Mouse (Mus musculus): ENCODE data around the gene Wdr1. TPM values are rescaled to one million over a fixed set of nuclear protein-coding genes. Genes with fewer than 3 reads are reported as not detected.

Gene Wdr1
- polyA plus RNA-seq, 1 experiment from 2014 or later, result 227 TPM

DNA sequence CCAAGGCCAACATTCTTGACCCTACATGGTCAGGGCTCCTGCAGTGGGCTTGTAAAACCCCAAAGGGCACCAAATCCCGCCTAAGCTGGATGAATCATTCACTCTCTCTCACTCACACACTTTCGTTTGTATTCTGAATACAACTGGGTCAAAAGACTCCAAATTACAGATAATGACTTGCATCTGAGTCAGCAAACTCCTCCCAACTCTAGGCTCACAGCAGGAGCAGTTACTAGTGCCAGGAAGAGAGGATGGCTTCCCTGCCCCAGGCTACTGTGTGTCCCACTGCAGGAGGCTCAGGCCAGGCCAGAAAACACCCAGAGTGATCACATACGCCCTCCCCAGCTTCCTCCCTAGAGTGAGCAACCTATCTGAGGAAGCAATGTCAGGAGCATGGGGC, 9.1 kb downstream of the Wdr1 start:
- Histone ChIP-seq H3K27me3 (ENCODE audit: control insufficient read depth, insufficient read depth, low read length) (no peaks in the 10 kb centered on the region), H3K9ac (replicated peaks; ENCODE audit: low read length) (no peak overlapping the region), H3K36me3 (replicated peaks; ENCODE audit: control insufficient read depth, insufficient read depth, low read depth, low read length) (no peaks in the 10 kb centered on the region; the same call in none of the 2 replicates), H3K4me1 (ENCODE audit: control insufficient read depth, insufficient read depth, low read length) (no peaks in the 10 kb centered on the region), H3K27ac (replicated peaks; ENCODE audit: low read depth, low read length) (no peak overlapping the region), H3K9me3 (replicated peaks; ENCODE audit: control insufficient read depth, low read length) (no peaks in the 10 kb centered on the region), H3K4me3 (ENCODE audit: low read depth, low read length) (no peak overlapping the region), H3K4me2 (ENCODE audit: low read depth, low read length) (no peak overlapping the region; the same call in 1 of the 2 replicates)
- 29% methylated on average over 3 of the region's 3 CpGs for WGBS
- DNase-seq (ENCODE audit: low spot score) (peak; percentile 23), ATAC-seq (replicated peaks; ENCODE audit: insufficient number of reproducible peaks, low FRiP score, low TSS enrichment, low read depth) (no peak)

DNA sequence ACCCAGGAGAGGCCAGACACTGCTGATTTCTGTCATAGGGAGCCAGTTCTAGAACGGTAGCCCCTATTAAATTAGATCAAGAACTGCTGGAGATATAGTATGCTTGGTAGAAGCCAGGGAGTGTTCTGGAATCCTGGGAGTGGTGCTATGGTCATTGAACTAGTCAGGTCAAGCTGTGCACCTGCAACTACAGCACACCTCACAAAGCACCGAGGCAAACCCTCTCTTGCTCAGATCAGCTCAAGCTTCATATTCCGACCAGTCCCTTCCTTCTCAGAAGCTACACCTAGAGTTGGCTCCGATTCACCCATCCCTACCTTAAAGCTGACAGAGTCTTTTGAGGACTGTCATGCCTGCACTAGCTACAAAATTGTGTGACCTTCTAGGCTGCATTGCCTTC, 9.5 kb downstream of the Wdr1 start:
- H3K27me3 ChIP-seq (ENCODE audit: control insufficient read depth, insufficient read depth, low read length), result no peaks in the 10 kb centered on the region
- ATAC-seq (replicated peaks; ENCODE audit: insufficient number of reproducible peaks, low FRiP score, low TSS enrichment, low read depth), result no peak
- H3K27ac ChIP-seq (replicated peaks; ENCODE audit: low read depth, low read length), result no peak overlapping the region
- H3K36me3 ChIP-seq (replicated peaks; ENCODE audit: control insufficient read depth, insufficient read depth, low read depth, low read length), result peaks cover 3% of the 10 kb centered on the region
- H3K9ac ChIP-seq (replicated peaks; ENCODE audit: low read length), result no peak overlapping the region
- WGBS, result 86% methylated on average over 4 of the region's 4 CpGs
- no peaks in the 10 kb centered on the region for H3K9me3 ChIP-seq (replicated peaks; ENCODE audit: control insufficient read depth, low read length)
- H3K4me3 ChIP-seq (ENCODE audit: low read depth, low read length), result no peak overlapping the region
- no peak for DNase-seq (ENCODE audit: low spot score)
- no peak overlapping the region for H3K4me2 ChIP-seq (ENCODE audit: low read depth, low read length)
- no peaks in the 10 kb centered on the region for H3K4me1 ChIP-seq (ENCODE audit: control insufficient read depth, insufficient read depth, low read length)

DNA sequence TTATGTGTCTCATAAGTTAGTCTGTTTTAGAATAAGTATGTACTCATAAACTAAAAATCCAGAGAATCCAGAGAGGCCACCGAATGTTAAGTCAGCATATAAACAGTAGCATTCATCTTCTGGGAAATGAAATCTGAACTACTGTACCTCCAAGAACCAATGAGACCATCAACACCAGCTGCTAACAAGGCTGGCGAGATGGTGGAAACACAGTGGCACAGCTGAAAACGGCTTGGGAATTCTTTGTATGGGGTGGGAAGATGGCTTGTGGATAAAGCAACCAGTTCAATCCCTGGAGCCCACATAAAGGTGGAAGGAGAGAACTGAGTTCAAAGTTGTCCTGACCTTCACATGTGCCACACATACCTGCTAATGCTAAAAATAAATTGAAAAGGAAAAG, 10.4 kb downstream of the Wdr1 start:
- ATAC-seq (replicated peaks; ENCODE audit: insufficient number of reproducible peaks, low FRiP score, low TSS enrichment, low read depth) (no peak), DNase-seq (ENCODE audit: low spot score) (no peak)
- WGBS, result 86% methylated on average over 3 of the region's 3 CpGs
- no peaks in the 10 kb centered on the region for H3K4me1 ChIP-seq (ENCODE audit: control insufficient read depth, insufficient read depth, low read length)
- no peak overlapping the region for H3K4me2 ChIP-seq (ENCODE audit: low read depth, low read length)
- H3K27me3 ChIP-seq (ENCODE audit: control insufficient read depth, insufficient read depth, low read length), result no peaks in the 10 kb centered on the region
- no peak overlapping the region for H3K9ac ChIP-seq (replicated peaks; ENCODE audit: low read length)
- H3K36me3 ChIP-seq (replicated peaks; ENCODE audit: control insufficient read depth, insufficient read depth, low read depth, low read length), result peaks cover 3% of the 10 kb centered on the region
- H3K27ac ChIP-seq (replicated peaks; ENCODE audit: low read depth, low read length), result no peak overlapping the region
- no peaks in the 10 kb centered on the region for H3K9me3 ChIP-seq (replicated peaks; ENCODE audit: control insufficient read depth, low read length)
- no peak overlapping the region for H3K4me3 ChIP-seq (ENCODE audit: low read depth, low read length)

DNA sequence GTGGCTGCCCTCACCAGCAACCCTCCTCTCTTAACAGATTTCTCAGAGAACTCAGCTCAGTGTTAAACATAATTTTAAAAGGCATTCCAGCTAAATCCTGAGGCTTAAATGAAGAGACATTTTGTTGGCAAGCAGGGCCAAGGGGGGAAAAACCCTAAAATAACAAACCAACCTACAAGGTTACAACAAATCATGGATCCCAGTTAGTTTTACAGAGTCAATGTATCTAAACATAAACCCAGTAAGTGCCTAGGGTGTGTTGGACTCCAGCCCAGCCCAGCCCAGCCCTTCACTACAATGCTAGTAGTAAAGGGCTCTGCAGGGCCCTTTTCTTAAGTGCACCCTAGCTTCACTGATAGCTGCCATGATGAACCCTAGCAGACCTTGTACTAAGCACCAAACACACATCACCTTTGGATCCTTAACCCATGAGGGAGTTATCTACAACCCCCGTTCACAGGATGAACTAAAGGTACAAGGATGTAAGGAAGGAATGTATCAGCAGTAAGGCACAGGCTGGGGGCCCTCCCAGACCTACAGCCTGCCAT, 12.7 kb downstream of the Wdr1 start:
- no peak overlapping the region for H3K27ac ChIP-seq (replicated peaks; ENCODE audit: low read depth, low read length)
- H3K4me2 ChIP-seq (ENCODE audit: low read depth, low read length), result no peak overlapping the region
- no peaks in the 10 kb centered on the region for H3K4me1 ChIP-seq (ENCODE audit: control insufficient read depth, insufficient read depth, low read length)
- no peak overlapping the region for H3K9ac ChIP-seq (replicated peaks; ENCODE audit: low read length)
- H3K4me3 ChIP-seq (ENCODE audit: low read depth, low read length), result no peak overlapping the region
- no peaks in the 10 kb centered on the region for H3K27me3 ChIP-seq (ENCODE audit: control insufficient read depth, insufficient read depth, low read length)
- H3K9me3 ChIP-seq (replicated peaks; ENCODE audit: control insufficient read depth, low read length), result no peaks in the 10 kb centered on the region
- DNase-seq (ENCODE audit: low spot score) (no peak), ATAC-seq (replicated peaks; ENCODE audit: insufficient number of reproducible peaks, low FRiP score, low TSS enrichment, low read depth) (no peak)
- 93% methylated on average over 1 of the region's 1 CpGs for WGBS
- peaks cover 10% of the 10 kb centered on the region for H3K36me3 ChIP-seq (replicated peaks; ENCODE audit: control insufficient read depth, insufficient read depth, low read depth, low read length)

- WGBS, result 76% methylated on average over 3 of the region's 3 CpGs
- no peak overlapping the region for H3K27ac ChIP-seq (replicated peaks; ENCODE audit: low read depth, low read length)
- H3K4me2 ChIP-seq (ENCODE audit: low read depth, low read length), result no peak overlapping the region
- no peak for ATAC-seq (replicated peaks; ENCODE audit: insufficient number of reproducible peaks, low FRiP score, low TSS enrichment, low read depth)
- no peak overlapping the region for H3K9ac ChIP-seq (replicated peaks; ENCODE audit: low read length)
- H3K9me3 ChIP-seq (replicated peaks; ENCODE audit: control insufficient read depth, low read length), result no peaks in the 10 kb centered on the region
- no peaks in the 10 kb centered on the region for H3K27me3 ChIP-seq (ENCODE audit: control insufficient read depth, insufficient read depth, low read length)
- H3K4me3 ChIP-seq (ENCODE audit: low read depth, low read length), result no peak overlapping the region
- H3K4me1 ChIP-seq (ENCODE audit: control insufficient read depth, insufficient read depth, low read length), result no peaks in the 10 kb centered on the region
- peaks cover 10% of the 10 kb centered on the region for H3K36me3 ChIP-seq (replicated peaks; ENCODE audit: control insufficient read depth, insufficient read depth, low read depth, low read length)
- no peak for DNase-seq (ENCODE audit: low spot score)
Measured at GRCm38 (mm10) chr5:38549461-38549909, 13.5 kb downstream of the Wdr1 start.

DNA sequence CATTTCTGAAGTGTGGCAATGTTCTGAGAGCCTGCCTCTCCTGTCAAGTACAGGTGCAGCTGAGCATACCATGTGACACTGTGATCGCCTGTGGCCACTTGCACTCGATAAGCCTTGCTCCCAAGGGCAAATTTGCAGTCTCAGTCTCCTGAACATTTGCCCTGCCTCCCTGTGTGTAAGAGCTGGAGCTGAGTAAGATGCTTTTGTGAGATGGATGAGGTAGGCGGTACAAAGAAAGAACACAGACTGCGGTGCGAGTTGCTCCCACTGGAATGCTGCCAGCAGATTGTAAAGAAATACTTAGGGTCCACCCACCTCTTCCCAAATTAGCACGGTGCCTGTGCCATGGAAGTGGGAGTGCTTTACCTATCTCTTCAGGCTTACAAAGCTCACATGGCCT, 15.6 kb downstream of the Wdr1 start:
- Histone ChIP-seq H3K9ac (replicated peaks; ENCODE audit: low read length) (no peak overlapping the region), H3K27ac (replicated peaks; ENCODE audit: low read depth, low read length) (no peak overlapping the region), H3K9me3 (replicated peaks; ENCODE audit: control insufficient read depth, low read length) (no peaks in the 10 kb centered on the region), H3K36me3 (replicated peaks; ENCODE audit: control insufficient read depth, insufficient read depth, low read depth, low read length) (peaks cover 10% of the 10 kb centered on the region), H3K4me2 (ENCODE audit: low read depth, low read length) (no peak overlapping the region), H3K4me1 (ENCODE audit: control insufficient read depth, insufficient read depth, low read length) (no peaks in the 10 kb centered on the region), H3K27me3 (ENCODE audit: control insufficient read depth, insufficient read depth, low read length) (no peaks in the 10 kb centered on the region), H3K4me3 (ENCODE audit: low read depth, low read length) (no peak overlapping the region)
- DNase-seq (ENCODE audit: low spot score) (no peak), ATAC-seq (replicated peaks; ENCODE audit: insufficient number of reproducible peaks, low FRiP score, low TSS enrichment, low read depth) (no peak)
- 90% methylated on average over 6 of the region's 6 CpGs for WGBS

DNA sequence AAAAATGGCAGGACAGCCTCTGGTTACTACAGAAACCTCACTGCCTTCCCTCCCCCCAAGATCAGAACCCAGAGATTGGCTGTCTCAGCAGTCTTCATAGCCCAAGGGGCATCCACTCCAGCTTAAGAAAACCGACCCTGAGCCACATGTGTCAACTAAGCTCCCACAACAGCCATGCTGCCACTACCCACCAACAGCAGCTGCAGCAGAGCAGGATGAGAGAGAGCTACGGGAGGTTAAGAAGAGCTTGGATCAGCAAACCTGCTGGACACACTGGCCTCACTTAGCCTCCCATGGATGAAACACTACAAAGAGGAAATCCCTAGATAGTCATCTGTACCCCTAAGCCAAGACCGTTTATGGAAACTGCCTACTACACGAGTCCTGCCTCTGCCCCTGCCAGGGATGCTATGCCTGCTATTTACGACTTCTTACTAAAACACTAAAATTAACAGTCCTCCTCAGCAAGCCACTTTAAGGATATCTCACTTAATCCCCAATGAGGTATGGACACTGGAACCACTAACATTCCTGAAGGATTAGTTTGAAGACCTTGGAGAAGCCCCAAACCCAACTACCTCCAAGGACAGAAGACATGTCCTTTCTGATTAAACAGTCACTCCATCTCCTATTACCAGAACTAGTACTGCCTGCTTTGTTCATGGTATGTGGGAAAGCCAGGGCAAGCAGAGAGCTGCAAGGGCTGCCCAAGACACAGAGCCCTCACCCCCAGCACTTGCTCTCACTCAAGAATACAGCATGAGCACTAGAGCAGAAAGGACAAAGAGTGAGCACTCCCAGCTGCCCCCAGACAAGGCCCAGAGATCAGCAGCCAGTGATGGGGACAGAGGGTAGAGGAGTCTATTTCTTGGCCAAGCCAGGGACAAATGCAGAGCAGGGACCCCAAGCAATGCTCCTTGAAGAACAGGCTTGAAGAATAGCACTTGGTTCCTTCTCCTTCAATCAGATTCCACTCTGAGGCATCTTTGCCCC, 18.3 kb downstream of the Wdr1 start:
- no peaks in the 10 kb centered on the region for H3K4me1 ChIP-seq (ENCODE audit: control insufficient read depth, insufficient read depth, low read length)
- H3K27ac ChIP-seq (replicated peaks; ENCODE audit: low read depth, low read length), result no peak overlapping the region
- H3K9ac ChIP-seq (replicated peaks; ENCODE audit: low read length), result no peak overlapping the region
- DNase-seq (ENCODE audit: low spot score) (no peak), ATAC-seq (replicated peaks; ENCODE audit: insufficient number of reproducible peaks, low FRiP score, low TSS enrichment, low read depth) (no peak)
- WGBS, result 71% methylated on average over 5 of the region's 5 CpGs
- no peaks in the 10 kb centered on the region for H3K9me3 ChIP-seq (replicated peaks; ENCODE audit: control insufficient read depth, low read length)
- no peak overlapping the region for H3K4me2 ChIP-seq (ENCODE audit: low read depth, low read length)
- H3K4me3 ChIP-seq (ENCODE audit: low read depth, low read length), result no peak overlapping the region
- peaks cover 15% of the 10 kb centered on the region for H3K36me3 ChIP-seq (replicated peaks; ENCODE audit: control insufficient read depth, insufficient read depth, low read depth, low read length)
- no peaks in the 10 kb centered on the region for H3K27me3 ChIP-seq (ENCODE audit: control insufficient read depth, insufficient read depth, low read length)

Measured in embryonic facial prominence, embryonic 11.5 days (tissue).